Mouse (Mus musculus): Measurements from ENCODE around the gene Tdrd1. TPM values are rescaled to one million over a fixed set of nuclear protein-coding genes. Genes with fewer than 3 reads are reported as not detected.

Gene Tdrd1
- polyA plus RNA-seq, 1 experiment from 2014 or later: 1.5 TPM

GRCm38 (mm10) chr19:56893326-56893725 lies 67.3 kb downstream of the Tdrd1 start:
- H3K36me3 ChIP-seq: no peaks in the 10 kb centered on the region
- no peak overlapping the region for H3K27ac ChIP-seq
- no peaks in the 10 kb centered on the region for H3K4me1 ChIP-seq
- no peak overlapping the region for H3K9ac ChIP-seq
- H3K4me2 ChIP-seq (replicated peaks): no peak overlapping the region
- no peak for ATAC-seq (ENCODE audit: low FRiP score)
- no peaks in the 10 kb centered on the region for H3K27me3 ChIP-seq
- H3K4me3 ChIP-seq: no peak overlapping the region
- WGBS: 78% methylated on average over 5 of the region's 5 CpGs
- H3K9me3 ChIP-seq (replicated peaks): no peaks in the 10 kb centered on the region

DNA sequence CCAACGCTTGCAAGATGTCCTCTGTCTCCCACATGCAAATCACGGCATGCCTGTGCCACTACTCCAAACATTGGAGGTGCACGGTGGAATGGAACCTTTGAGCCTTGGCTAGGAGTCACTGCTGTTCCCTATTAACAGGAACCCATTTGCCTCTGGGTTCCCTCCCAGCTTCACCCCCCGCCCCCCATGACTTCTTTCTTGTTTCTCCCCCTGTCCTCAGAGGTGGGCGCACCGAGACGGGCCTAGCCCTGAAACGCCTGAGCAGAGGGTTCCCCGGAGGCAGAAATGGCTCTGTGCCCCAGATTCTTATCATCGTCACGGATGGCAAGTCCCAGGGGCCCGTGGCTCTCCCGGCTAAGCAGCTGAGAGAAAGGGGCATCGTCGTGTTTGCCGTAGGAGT lies 71.6 kb downstream of the Tdrd1 start:
- Histone ChIP-seq H3K9me3 (replicated peaks) (no peaks in the 10 kb centered on the region), H3K4me3 (no peak overlapping the region), H3K27me3 (no peaks in the 10 kb centered on the region), H3K4me2 (replicated peaks) (no peak overlapping the region), H3K27ac (no peak overlapping the region), H3K4me1 (no peaks in the 10 kb centered on the region), H3K9ac (no peak overlapping the region), H3K36me3 (no peaks in the 10 kb centered on the region)
- 76% methylated on average over 16 of the region's 16 CpGs for WGBS
- no peak for ATAC-seq (ENCODE audit: low FRiP score)

DNA sequence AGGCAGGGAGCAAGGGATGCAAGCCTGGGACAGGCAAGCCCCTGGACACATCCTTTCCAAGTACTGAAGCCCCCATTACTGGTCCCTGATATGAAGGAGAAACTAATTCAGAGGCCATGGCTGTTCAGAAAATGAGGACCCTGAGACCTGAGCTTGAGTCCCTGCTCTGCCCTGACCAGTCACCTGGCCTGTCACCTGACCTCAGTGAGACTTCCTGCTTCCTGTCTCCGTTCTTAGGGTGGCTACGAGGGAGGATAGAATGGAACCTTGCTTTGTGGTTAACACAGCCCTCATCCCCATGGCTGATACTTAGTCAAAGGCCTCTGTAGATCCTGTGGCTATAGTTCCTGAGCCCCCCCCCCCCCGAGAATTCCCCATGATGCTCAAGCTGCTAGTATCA lies 78.1 kb downstream of the Tdrd1 start:
- Histone ChIP-seq H3K4me2 (replicated peaks) (no peak overlapping the region), H3K27me3 (no peaks in the 10 kb centered on the region), H3K36me3 (no peaks in the 10 kb centered on the region), H3K4me3 (no peak overlapping the region), H3K9ac (no peak overlapping the region), H3K4me1 (no peaks in the 10 kb centered on the region), H3K9me3 (replicated peaks) (no peaks in the 10 kb centered on the region), H3K27ac (no peak overlapping the region)
- ATAC-seq (ENCODE audit: low FRiP score): no peak
- 72% methylated on average over 3 of the region's 3 CpGs for WGBS

DNA sequence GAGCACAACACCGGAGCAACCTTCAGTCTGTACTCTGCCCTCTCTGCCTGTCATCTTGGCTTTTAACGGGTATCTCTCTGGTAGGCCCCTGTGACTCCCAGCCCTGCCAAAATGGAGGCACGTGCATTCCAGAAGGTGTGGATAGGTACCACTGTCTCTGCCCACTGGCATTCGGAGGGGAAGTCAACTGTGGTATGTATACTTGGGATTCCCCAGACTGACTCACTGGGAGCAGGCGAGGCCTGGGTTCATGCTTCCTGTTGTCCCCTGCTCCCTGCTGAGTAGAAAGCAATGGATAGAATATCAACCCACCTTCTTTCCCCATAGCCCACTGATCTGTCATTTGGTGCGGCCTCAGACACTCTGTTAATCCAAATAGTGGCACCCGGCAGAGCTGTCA lies 79.4 kb downstream of the Tdrd1 start:
- Histone ChIP-seq H3K4me2 (replicated peaks) (no peak overlapping the region), H3K36me3 (no peaks in the 10 kb centered on the region), H3K27me3 (no peaks in the 10 kb centered on the region), H3K4me3 (no peak overlapping the region), H3K9me3 (replicated peaks) (no peaks in the 10 kb centered on the region), H3K9ac (no peak overlapping the region), H3K4me1 (no peaks in the 10 kb centered on the region), H3K27ac (no peak overlapping the region)
- WGBS: 81% methylated on average over 7 of the region's 7 CpGs
- no peak for ATAC-seq (ENCODE audit: low FRiP score)

DNA sequence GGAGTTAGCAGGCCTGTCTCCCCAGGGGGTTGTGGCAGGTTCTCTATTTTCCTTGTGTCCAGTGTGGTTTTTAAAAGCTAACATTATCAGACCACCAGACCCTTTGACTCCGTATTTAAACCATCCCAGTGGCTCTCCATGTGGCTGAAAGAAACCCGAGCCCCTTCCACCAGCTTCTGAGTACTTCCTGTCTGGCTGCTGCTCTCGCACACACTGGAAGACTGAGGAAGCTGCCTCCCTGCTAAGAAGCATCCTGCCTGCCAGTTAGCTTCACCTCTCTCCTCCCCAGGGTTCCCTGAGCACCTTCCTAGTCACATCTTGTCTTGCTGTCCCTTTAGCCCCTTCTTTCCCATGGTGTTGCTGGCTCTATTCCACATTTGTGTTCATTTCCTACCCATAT lies 81.8 kb downstream of the Tdrd1 start:
- Histone ChIP-seq H3K4me1 (no peaks in the 10 kb centered on the region), H3K36me3 (no peaks in the 10 kb centered on the region), H3K4me3 (no peak overlapping the region), H3K27me3 (no peaks in the 10 kb centered on the region), H3K9ac (no peak overlapping the region), H3K27ac (no peak overlapping the region), H3K4me2 (replicated peaks) (no peak overlapping the region), H3K9me3 (replicated peaks) (no peaks in the 10 kb centered on the region)
- 49% methylated on average over 3 of the region's 3 CpGs for WGBS
- no peak for ATAC-seq (ENCODE audit: low FRiP score)

- 74% methylated on average over 17 of the region's 17 CpGs for WGBS
- Histone ChIP-seq H3K27ac (no peak overlapping the region), H3K4me2 (replicated peaks) (no peak overlapping the region), H3K36me3 (no peaks in the 10 kb centered on the region), H3K4me1 (no peaks in the 10 kb centered on the region), H3K4me3 (no peak overlapping the region), H3K9ac (no peak overlapping the region), H3K27me3 (no peaks in the 10 kb centered on the region), H3K9me3 (replicated peaks) (no peaks in the 10 kb centered on the region)
- no peak for ATAC-seq (ENCODE audit: low FRiP score)
Measured at GRCm38 (mm10) chr19:56908472-56909270, 82.7 kb downstream of the Tdrd1 start.

- H3K36me3 ChIP-seq: no peaks in the 10 kb centered on the region
- H3K9me3 ChIP-seq (replicated peaks): no peaks in the 10 kb centered on the region
- no peak overlapping the region for H3K27ac ChIP-seq
- ATAC-seq (ENCODE audit: low FRiP score): no peak
- WGBS: 61% methylated on average over 11 of the region's 11 CpGs
- no peak overlapping the region for H3K4me2 ChIP-seq (replicated peaks)
- H3K4me1 ChIP-seq: no peaks in the 10 kb centered on the region
- H3K9ac ChIP-seq: no peak overlapping the region
- H3K4me3 ChIP-seq: no peak overlapping the region
- no peaks in the 10 kb centered on the region for H3K27me3 ChIP-seq
Measured at GRCm38 (mm10) chr19:56910561-56910960, 84.6 kb downstream of the Tdrd1 start.

GRCm38 (mm10) chr19:56913761-56914160 lies 87.8 kb downstream of the Tdrd1 start:
- Histone ChIP-seq H3K27ac (no peak overlapping the region), H3K4me2 (replicated peaks) (no peak overlapping the region), H3K4me3 (no peak overlapping the region), H3K9me3 (replicated peaks) (no peaks in the 10 kb centered on the region), H3K4me1 (no peaks in the 10 kb centered on the region), H3K27me3 (no peaks in the 10 kb centered on the region), H3K36me3 (no peaks in the 10 kb centered on the region), H3K9ac (no peak overlapping the region)
- ATAC-seq (ENCODE audit: low FRiP score): no peak
- 81% methylated on average over 4 of the region's 4 CpGs for WGBS

- no peak overlapping the region for H3K9ac ChIP-seq
- H3K4me1 ChIP-seq: no peaks in the 10 kb centered on the region
- H3K4me2 ChIP-seq (replicated peaks): no peak overlapping the region
- no peak overlapping the region for H3K4me3 ChIP-seq
- no peaks in the 10 kb centered on the region for H3K27me3 ChIP-seq
- H3K9me3 ChIP-seq (replicated peaks): no peaks in the 10 kb centered on the region
- no peak overlapping the region for H3K27ac ChIP-seq
- H3K36me3 ChIP-seq: no peaks in the 10 kb centered on the region
- 93% methylated on average over 3 of the region's 3 CpGs for WGBS
- no peak for ATAC-seq (ENCODE audit: low FRiP score)
Measured at GRCm38 (mm10) chr19:56914658-56915057, 88.6 kb downstream of the Tdrd1 start.

DNA sequence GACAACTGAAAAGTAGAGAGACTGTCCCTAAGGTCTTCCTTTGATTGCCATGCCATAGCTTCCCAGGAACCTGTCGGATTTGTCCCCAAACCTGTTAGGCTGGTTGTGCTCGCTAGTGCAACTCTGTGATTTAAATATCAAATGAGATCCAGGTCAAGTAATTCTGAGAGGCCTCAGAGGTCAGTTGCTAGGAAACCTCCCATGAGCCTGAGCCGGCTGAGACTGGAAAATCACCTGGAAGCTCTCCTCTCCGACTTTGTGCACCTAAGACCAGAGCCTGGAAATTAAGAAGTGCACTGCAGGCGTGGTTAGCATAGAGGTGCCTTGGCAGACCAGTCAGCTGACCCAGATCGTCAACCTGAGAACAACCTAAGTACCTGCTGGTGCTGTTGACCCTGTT lies 89.1 kb downstream of the Tdrd1 start:
- 55% methylated on average over 6 of the region's 6 CpGs for WGBS
- H3K4me3 ChIP-seq: no peak overlapping the region
- ATAC-seq (ENCODE audit: low FRiP score): no peak
- no peaks in the 10 kb centered on the region for H3K9me3 ChIP-seq (replicated peaks)
- H3K9ac ChIP-seq: no peak overlapping the region
- H3K36me3 ChIP-seq: no peaks in the 10 kb centered on the region
- H3K27me3 ChIP-seq: no peaks in the 10 kb centered on the region
- no peaks in the 10 kb centered on the region for H3K4me1 ChIP-seq
- no peak overlapping the region for H3K27ac ChIP-seq
- H3K4me2 ChIP-seq (replicated peaks): no peak overlapping the region

Other genes starting within 250 kb of the Tdrd1 start
- 0.21 and 0.35 TPM in 2 replicates for gene Adrb1, start 104.0 kb upstream of the Tdrd1 start, polyA plus RNA-seq (2016; fragmentation: Nextera tagmentation; extraction: Ambion mirVana)
- 30.2 and 34.0 TPM in 2 replicates for gene Ccdc186, start 4.0 kb upstream of the Tdrd1 start, polyA plus RNA-seq (2016; fragmentation: Nextera tagmentation; extraction: Ambion mirVana)
- gene Vwa2, start 48.0 kb downstream of the Tdrd1 start, polyA plus RNA-seq (2016; fragmentation: Nextera tagmentation; extraction: Ambion mirVana): 2.0 and 3.0 TPM in 2 replicates
- gene Afap1l2, start 182.0 kb downstream of the Tdrd1 start, polyA plus RNA-seq (2016; fragmentation: Nextera tagmentation; extraction: Ambion mirVana): 8.1 and 9.1 TPM in 2 replicates